Mouse (Mus musculus) retina, postnatal 1 day (tissue): Measurements from ENCODE around the gene Rnf34.

Experiments used
- DNase-seq: peaks from one replicate; pipeline ENCODE4 v3.0.0-alpha.2; 2012

The Rnf34 gene

DNA sequence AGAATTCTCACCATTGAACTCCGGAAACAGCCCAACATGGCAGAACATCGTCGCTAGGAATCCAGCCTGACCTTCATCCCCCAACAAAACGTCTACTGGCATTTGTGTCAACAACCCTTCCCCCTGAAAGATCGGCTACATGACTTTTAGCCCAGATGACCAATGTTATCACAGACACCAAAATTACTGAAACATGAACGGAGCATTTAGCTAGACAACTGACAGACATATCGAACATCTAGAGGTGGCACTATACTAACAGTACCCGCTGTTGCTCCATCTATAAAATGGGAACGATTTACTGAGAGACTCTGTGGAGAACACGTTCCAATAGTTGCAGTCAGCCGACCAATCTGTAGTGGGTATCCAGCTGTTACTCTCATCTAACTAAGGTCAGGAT lies 51.3 kb downstream of the Rnf34 start:
- DNase-seq = no peak

DNA sequence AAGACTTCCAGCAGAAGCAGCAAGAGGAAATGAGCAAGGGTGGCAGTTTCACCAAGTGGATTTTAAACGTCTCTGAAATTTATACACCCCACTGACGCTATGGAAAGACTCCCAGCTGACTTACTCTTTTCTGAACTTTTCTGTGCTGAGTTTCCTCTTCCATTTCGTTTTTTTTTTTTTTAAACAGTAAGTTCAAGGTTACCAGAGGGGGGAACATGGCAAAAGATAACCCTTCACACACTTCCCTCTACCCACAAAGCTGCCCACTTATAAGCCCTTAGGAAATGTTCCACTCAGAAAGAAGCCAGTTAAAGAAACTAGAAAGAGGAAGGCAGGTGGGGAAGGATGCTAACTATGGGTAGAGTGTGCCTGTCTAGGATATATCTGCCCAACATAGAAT lies 51.8 kb downstream of the Rnf34 start:
- no peak for DNase-seq

DNA sequence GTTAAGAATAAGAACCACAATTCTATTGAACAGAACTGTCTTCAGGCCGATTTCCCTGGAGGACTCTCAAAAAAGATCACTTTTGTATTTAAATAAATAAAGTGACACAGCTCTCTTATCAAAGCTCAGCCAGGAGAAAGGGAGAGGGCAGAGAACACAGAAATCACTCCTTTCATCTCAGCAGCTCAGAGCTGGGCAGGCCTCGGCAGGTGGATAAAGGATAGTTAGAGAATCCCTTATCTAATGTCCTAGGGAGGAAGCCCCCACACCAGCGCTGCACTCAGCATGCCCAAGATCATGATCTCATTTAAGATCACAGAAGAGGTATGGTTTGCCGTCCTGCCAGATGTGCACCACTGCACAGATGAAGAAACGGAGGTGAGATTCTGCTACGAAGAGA lies 52.4 kb downstream of the Rnf34 start:
- DNase-seq = no peak

DNA sequence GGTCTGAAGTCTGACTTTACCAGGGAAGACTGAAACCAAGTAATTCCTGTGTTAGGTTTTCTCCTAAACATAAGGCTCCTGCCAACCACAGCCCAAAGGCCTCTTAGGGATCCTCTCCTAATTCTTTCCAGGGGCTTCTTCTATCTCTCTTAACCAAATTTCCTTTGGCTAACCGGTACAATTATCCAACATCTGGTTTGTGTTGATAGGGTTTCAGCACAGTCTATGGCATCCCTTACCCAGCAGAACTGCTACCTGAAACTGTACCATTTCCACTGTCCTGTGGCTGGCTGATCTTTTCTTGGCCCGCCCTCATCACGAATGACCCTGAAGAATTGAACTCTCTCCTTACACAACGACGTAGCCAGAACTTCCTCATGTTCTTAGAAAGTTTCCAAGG lies 53.3 kb downstream of the Rnf34 start:
- no peak for DNase-seq

DNA sequence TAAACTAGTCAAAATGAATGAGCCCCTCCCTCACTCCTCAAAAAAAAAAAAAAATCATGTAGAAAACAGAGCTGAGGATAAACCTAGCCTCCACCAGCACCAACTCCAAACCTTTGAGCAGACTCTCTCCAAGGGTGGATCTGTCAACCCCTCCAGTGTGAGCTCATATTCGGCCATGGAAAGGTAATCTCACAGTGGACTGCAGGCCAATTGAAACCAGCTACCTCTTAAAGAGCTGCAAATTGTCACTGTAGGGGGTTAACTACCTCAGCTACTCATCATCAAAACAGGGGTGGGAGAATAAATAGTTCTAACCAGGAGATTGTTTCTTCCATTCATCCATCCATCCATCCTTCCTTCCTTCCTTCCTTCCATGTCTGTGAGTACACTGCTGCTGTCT lies 57.3 kb downstream of the Rnf34 start:
- no peak for DNase-seq

DNA sequence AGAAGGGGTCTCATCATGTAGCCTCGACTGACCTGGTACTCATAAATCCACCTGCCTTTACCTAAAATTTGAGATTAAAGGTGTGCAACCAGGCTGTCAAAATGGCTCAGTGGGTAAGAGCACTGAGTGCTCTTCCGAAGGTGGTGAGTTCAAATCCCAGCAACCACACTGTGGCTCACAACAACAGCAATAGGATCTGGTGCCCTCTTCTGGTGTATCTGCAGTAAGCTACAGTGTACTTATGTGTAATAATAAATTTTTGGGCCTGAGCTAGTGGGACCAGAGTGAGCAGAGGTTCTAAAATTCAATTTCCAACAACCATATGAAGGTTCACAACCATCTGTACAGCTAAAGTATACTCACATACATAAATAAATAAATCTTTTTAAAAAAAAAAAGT lies 58.2 kb downstream of the Rnf34 start:
- no peak for DNase-seq

DNA sequence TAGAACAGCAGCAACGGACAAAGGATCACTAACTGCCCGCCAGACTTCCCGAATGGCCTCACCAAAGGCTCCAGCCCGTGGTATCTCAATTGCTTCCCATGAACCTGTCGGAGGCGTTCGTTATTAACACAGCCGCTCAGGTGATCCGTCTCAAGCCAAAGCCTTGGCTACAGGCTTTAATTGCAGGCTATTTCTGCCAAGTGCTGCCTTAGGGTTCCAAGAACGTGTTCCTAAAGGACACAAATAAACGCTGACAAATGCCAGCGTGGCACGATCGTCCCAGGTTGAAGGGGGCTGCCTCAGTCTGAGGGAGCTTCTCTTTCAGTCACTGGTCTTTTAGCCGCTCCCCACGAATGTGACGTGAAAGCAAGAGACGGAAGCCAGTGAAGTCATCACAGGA lies 59.6 kb downstream of the Rnf34 start:
- no peak for DNase-seq

DNA sequence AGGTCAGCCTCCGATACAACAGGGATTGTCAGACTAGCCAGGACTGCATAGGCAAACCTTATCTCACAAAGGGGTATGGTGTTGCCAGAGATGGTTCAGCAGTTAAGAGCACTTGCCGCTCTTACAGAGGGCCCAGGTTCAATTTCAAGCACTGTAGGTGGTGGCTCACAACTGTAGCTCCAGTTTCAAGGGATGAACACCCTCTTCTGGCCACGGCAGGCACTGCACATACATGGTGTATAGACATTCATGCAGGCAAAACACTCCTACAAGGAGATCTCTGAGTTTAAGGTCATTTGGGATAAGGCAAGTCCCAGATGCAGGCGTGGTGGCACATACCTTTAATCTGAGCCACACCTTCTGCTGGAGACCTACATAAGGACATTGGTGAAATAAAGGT lies 63.0 kb downstream of the Rnf34 start:
- no peak for DNase-seq

DNA sequence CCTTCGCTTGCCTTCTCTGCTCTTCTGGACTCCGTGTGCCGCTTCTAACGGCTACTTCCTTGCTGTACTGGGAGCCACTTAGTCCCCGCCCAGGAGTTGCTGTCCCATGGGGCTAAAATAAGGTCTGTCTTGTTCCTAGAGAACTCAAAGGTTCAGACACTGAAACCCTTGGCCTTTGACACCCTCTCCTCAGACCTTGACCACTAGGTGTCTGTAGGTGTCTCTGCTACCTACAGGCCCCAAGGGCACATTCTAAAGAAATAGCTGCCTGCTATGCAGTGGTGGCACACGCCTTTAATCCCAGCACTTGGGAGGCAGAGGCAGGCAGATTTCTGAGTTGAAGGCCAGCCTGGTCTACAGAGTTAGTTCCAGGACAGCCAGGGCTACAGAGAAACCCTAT lies 66.3 kb downstream of the Rnf34 start:
- DNase-seq = no peak

DNA sequence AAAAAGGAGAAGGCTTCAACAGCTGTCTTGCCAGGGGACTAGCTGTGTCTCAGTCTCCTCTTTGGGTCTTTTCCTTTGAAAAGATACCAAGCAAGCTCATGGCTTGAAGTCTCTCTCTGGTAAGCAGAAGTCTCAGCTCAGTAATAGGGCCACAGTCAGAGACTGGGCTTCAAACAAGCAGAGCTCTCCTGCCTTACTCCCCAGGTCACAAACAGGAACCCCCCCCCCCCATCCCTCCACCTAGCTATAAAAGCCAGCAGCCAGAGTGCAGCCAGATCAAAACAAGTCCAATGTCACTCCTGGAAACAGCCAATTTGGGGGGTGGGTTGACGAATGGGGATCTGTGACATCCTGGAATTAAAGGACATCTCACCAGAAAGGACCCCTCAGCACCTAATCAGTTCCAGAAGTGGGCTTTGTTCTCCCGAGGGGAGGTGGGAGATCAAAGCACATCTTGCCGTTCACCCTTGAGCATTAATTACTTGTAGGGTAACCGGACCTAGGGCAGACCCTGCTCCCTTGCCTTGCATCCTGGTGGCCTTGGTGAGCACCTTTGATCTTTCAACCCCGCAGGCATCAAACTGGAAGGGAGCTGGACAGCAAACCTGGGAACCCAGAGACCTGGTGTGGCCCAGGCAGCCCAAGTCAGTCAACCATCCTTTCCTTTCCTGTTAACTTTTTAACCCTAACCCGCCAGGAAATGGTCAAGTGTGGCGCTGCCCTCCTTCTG lies 68.3 kb downstream of the Rnf34 start:
- no peak for DNase-seq

DNA sequence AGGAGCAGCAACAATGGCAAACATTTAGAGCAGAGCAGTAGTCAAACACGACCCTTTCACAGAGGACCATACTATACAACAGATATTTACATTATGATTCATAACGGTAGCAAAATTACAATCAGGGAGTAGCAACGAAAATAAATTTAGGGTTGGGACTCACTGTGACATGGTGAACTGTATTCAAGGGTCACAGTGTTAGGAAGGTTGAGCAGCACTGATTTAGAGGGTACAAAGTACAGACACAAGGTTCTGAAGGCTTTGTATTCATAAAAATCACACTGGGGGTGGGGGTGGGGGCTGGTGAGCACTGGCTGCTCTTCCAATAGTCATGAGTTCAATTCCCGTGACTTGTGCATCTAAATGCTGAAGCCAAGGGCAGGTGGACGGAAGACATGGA lies 70.7 kb downstream of the Rnf34 start:
- no peak for DNase-seq
